Mouse (Mus musculus): ENCODE measurements around the gene Esm1.

The Esm1 gene

DNA sequence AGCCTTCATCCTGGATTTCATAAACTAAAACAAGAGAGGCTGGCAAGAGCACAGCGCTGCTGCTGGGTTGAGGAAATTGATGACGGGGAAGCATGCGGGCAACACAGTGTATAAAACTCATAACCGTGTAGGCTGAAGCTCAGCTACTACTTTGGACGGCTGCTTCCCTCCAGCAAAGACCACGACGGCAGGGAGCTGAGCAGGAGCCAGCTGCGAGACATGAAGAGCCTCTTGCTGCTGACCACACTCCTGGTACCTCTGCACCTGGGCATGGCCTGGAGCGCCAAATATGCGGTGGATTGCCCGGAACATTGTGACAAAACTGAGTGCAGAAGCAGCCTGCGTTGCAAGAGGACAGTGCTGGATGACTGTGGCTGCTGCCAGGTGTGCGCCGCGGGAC lies at the start of gene Esm1:
Gene Esm1, plus strand, starts transcription at position 36 of the 400 bp plus-strand sequence.
- DNase-seq (ENCODE audit: low spot score), result no peak

DNA sequence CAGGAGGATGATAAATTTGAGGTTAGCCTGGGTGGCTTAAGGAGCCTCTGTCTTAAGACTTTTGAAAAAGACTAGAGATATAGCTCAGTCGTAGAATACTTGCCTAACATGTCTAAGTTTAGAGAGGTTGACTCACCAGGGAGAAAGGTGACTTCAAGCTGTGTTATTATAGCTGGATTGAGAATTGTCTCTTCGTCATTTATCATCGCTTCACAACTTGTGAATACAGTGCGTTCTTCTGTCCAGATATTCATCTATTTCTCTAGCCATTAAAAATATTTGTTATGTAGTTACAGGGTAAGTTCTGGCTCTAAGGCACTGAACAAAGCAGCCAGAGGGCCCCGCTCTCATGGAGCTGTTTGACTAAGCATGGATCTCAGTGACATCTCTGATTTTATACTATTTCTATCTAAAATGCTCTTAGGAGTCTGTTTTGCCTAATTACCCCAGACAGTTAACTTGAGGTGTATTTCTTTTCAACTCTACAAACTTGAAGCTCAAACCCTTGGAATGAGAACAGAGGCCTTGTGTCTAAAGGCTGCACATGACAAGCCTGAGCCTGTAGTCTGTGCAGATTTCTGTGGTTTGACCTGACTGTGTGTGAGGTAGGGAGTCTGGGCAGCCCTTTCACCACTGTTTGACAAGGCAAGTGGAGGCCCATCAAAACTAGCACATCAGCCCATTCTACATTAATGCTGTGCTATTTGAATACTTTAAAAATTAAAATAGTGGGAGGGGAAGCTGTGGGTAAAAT lies 45.0 kb upstream of the Esm1 start:
- no peak for DNase-seq (ENCODE audit: low spot score)

DNA sequence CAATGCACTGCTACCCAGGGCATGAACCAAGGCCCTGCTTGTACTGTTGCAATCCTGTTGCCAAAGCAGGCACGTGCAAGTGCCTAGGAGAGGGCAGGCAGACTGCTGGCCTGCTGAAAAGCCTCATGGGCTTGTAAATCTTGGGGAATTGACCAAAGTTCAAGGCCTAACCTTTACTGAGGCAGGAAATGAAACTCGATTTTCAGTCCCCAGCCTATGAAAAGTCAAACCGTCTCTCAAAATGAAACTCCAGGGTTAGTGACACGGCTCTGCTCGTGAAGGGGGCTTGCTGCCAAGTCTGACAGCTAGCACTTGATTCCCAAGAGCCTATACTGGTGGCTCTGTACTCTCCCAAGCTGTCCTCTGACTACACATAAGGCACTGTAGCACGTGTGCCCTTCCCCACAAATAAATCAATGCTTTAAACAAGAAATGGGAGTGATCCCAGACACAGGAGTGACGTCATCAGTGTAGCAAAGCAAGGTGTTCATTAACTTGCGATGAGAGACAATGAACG lies 41.4 kb upstream of the Esm1 start:
- DNase-seq (ENCODE audit: low spot score), result no peak

DNA sequence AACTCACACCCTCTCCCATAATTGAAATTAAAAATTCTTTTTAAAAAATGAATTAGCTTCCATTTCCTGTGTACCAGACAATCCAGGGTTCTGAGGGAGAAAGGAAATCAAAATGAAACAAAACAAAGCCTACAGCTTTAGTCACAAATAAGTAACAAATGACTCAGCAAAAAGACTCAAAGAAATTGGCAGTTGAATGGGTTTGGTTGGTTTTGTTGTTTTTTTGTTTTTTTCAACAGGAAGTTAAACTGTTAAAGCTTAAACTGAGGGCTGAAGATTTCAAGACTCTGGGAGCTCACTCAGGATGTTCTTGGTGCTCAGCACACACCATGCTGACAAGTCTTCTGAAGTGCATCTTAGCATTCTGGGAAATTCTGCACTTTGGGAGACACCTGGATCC lies 39.2 kb upstream of the Esm1 start:
- no peak for DNase-seq (ENCODE audit: low spot score)

DNA sequence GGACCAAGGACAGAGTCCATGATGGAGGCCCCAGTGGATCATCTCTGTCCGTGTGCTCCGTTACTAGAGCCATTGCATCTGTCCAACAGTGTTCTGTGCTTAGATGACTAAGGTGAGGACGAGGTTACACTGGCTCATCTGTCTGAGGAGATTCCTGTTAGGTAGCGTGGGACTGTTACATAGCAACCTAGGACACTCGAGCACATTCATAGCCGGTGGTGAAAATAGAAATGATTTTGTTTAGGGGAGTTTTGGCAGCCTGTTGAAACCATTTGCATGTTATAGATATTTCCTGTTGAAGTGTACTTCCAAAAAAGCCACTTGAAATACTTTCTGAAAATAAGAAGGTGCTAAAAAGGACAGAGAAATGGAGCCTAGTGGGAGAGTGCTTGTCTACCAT lies 35.3 kb upstream of the Esm1 start:
- no peak for DNase-seq (ENCODE audit: low spot score)

DNA sequence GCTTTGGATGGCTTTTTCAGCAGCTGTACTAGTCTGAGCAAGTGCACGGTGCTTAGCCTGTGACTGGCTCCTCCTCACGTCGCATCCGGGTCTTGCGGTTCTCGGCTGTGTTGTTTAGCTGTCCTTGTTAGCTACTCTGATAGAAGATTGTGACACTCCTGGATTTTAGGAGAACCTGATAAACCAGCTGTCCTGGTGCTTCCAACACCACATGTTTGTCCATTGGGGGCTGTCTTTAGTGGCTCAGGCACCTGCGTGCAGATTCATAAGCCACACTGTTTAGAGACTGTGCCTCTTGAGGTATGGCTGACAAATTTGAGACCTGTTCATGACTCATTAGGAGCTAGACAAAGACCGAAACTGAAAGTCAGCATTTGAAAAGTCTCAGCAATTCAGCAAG lies 26.1 kb upstream of the Esm1 start:
- no peak for DNase-seq (ENCODE audit: low spot score)

DNA sequence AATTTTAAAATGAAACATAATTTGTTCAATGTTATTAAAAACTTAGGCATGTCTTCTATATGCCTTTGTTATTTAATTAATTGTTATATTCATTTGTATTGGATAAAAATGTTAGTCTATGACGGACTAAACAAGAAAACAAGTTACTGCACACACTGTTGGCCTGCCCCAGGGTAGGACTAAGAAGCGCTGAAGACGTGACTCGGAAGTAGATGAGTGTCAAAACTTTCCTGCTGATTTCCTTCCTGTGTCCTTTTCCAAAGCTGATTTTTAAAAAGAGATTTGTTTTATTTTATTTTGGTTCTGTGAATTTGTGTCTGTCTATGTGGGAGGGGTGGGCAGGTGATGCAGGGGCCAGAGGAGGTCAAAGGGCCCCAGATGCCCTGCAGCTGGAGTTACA lies 25.7 kb upstream of the Esm1 start:
- no peak for DNase-seq (ENCODE audit: low spot score)

DNA sequence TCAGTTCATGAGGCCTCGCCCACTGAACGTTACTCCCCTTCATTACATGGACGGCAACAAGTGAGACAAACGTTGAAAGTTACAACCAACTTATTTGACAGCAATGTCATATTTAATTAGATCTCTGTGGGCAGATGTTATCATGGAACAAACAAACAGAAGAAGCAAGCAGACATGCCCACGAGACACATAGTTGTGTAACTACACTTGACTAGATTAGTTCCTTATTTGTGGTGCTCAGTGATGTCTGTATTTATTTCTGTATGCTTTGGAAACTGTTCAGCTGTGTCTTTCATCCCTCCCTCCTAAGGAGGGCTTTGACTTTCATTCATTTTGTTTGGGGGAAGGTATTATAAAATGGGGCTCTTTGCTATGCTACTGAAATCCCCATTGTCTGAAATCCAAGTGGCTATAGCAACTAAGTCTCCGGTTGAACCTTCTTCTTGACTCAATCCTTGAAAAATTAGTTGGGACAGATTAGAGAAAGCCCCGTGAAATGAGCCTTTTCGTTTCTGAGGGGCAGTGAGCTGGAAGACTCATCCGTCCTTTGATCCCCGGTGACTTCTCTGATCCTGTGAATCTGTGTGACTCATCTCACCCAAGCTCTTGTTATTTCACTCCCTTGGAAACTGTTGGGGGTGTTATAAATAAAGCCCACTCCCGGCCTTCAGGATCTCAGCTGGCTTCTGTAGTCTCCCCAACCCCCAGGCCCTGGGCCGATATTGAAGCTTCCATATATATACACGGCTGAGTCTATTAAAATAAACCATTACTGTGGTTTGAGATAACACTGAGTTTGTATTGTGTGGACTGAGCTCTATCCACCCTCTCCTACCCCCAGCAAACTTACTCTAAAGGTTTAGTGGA lies 12.4 kb upstream of the Esm1 start:
- DNase-seq (ENCODE audit: low spot score), result no peak

DNA sequence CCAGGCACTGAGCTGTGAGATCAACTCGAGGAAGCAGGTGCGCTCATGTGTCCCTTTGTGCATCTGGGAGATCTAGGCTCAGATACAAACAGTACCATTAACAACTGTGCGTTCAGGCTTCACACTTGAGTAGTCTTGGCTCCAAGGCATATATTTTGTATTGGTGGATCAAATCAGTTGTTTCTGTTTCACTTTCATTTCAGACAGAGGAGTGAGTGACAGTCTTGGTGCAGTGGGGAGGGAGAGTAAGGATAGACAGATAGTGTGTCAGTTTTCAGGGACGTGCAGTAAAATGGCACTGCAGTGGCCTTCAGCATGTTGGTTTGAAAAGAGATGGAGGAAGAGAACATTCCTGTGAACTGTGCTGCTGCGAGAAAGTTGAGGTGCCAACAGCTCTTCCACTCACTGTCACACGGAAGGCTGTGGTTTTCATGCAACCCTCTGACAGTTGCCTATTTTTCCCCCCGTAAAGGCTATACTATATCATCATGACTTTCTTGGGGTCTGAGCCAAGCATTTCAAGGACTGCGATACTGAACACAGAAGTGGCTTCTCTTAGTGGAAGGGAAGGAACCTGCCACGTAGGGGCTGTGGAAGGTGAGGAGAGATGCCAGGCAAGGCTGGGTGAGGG lies 11.5 kb upstream of the Esm1 start:
- no peak for DNase-seq (ENCODE audit: low spot score)

DNA sequence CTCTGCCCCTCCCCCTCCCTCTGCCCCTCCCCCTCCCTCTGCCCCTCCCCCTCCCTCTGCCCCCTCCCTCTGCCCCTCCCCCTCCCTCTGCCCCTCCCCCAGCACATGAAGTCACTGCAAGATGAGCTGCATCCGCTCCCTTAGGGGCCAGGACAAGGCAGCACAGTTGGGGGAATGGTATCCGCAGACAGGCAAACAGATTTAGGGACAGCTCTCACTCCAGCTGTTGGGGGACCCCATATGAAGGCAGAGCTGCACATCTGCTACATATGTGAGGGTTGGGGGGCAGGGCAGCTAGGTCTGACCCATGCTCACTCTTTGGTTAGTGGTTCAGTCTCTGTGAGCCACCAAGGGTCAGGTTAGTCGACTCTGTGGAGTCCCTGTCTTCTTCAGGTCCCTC lies 10.1 kb upstream of the Esm1 start:
- DNase-seq (ENCODE audit: low spot score), result no peak

DNA sequence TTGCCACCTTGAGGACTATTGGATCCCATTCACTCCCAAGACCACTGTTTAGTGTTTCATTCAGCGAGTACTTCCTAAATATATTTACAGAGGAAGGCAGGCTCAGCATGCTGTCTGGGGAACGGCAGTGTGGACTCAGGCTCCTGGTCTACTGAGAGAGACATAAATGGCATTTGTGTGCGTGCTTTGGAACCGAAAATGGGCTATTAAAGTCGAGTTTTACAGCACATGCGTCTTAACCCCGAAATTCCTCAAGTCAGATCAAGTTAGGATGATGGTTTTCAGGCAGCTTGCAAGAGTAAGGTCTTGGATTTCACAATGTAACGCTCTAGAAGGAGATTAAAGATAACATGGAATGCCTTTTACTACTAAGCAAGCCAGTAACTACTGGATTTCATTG lies 8.7 kb upstream of the Esm1 start:
- DNase-seq (ENCODE audit: low spot score), result no peak

DNA sequence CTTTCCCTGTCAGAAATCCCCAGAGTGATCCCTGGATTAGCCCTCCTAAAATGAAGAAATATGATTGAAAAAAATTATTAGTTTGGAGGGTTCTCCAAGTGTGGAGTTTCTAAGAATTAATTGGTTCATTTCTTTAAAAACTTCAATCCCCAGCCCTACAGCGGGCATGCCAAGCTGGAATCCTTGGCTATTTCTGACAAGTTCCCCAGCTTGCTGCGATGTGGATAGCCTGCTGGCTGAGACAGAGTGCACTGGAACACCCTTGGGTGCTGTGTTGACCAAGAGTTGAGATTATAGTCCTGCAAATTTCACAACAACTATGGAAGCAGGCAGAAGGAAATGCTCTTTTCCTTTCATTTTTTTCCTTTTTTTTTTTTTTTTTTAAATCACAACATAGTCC lies 7.8 kb upstream of the Esm1 start:
- DNase-seq (ENCODE audit: low spot score), result no peak

DNA sequence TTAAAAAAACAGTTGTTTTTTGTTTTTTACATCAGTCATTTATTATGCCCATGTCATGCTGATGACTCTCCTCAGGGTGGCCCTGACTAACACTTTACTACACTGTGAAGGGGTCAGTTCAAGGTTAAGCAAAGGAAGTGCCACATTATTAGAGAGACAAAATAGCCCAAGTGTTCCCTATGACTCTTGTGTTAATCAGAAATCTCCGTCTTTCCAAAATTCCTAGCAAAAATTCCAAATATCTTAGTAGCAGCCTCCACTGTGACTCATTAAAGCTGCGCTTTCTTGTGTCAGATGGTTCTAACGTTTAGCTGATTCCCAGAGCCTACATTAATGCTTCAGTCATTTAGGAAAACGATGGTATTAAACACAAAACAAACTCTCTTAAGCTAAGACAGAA lies 7.3 kb upstream of the Esm1 start:
- no peak for DNase-seq (ENCODE audit: low spot score)

DNA sequence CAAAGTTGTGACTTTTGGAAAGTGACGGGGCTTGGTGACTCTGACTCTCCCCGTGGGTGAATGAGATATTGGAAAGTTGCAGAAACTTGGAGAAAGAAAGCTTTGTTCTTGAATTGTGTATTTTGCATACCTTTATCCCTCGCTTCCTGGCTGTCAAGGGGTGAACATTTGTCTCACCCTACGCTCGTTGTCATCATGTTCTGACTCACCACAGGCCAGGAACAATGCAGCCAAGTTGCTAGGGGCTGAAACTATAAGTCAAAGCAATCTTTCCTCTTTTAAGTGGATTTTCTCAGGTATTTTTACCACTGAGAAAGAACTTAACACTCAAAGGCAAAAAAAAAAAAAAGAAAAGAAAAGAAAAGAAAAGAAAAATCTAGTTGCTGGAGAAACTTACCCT lies 6.3 kb upstream of the Esm1 start:
- DNase-seq (ENCODE audit: low spot score), result no peak

DNA sequence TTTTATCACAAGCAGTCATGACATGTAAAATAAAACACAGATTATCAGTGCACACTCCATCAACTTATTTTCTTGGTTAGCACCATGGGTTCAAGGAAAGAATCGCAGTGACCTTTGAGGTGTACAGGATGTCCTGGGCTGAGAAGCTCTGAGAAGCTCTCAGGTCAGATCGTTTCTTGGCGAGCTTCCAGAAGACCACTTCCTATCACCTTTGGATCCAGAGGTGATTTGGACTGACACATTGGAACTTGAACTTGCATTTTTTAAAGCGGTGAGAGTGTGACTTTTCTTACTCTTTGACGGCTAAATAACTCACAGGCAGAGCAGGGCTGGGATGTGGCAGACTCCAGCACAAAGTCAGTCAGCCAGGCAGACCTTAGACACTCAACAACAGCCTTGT lies 4.1 kb upstream of the Esm1 start:
- DNase-seq (ENCODE audit: low spot score), result no peak

DNA sequence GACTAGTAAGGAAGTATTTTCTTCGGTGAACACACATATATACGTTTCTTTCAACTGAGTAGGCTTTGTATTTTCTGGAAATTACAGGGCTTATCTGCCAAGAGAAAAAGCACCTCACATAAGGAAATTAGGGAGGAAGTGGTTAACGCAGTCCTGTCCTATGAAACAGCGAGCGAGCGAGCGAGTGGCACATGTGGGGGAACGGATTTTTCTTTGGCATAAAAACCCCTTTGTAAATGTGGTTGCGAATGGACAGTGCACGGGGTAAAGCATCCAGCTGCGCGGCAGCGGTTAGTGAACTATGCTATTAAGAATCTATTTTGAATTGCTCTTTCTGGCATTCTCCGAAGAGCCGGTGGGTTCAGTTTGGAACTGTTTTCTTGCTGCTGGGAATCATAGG lies 1.9 kb downstream of the Esm1 start:
- DNase-seq (ENCODE audit: low spot score), result no peak

DNA sequence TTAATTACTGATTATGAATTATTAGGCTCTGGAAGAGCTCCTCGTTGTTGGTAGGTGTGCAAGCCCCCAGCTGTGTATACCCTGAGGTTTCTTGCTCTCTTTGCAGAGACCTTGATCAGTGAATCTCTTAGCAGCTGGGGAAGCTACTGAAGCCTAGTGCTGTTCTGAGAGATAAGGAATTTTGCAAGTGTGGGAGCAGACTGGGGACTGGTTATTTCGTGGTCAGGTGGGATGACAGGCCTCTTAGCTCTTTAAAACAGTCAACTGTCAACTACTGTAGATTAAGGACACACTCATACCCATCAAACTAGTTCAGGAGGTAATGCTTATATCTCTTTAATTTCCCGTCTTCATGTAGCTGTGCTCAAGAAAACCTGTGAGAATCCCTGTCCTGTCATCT lies 2.9 kb downstream of the Esm1 start:
- no peak for DNase-seq (ENCODE audit: low spot score)

DNA sequence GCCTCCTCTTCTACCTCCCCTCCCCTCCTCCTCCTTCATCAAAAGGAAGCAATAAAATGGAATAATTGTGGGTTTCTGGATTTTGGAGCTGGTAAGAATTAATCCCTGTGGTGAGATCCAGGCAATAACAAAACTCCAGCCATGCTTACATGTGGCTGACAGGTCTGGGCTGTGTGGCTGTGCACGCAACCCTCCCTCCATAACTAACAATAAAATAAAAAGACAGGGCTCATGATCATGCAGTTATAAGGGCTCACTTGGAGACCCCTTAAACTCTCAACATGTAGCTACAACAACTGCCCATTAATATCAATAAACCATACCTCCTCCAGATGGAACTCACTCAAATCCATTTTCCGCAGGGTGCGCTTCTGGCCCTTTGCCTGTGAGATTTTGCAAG lies 4.4 kb downstream of the Esm1 start:
- no peak for DNase-seq (ENCODE audit: low spot score)

DNA sequence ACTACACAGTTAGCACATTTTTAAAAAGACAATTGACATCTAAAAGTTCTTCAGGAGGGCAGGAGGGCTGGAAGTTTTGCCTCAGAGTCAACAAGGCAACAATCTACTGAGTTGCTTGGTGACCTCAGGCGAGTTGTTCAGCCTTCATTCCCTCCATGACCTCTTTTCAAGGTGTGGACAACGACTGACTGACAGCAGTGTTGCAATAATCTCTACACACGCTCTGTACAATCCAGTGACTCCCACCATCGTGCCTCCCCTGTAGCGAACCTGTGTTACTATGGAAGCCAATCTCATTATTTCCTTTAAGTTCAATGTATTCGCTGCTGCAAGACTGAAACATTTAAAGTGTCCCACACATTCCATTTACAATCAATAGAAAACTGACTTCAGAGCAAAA lies 12.4 kb downstream of the Esm1 start:
- DNase-seq (ENCODE audit: low spot score), result no peak

DNA sequence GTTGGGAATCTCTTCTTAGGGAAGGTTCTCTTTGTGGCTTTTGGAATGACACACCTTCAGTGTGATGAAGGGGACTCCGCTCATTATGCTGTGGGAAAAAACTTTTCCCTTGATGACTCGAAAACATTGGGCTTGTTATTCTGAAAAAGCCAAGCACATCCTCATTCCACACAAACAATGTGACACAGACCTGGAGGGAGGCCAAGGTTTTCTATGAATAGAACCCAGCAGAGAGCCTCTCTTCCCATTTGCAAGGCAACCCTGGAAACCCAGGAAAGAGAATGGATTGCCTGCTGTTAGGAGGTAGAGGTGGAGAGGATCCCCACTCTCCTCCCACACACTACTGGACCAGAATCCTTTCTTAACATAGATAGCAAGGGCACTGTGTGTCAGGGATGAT lies 14.6 kb downstream of the Esm1 start:
- DNase-seq (ENCODE audit: low spot score), result no peak

DNA sequence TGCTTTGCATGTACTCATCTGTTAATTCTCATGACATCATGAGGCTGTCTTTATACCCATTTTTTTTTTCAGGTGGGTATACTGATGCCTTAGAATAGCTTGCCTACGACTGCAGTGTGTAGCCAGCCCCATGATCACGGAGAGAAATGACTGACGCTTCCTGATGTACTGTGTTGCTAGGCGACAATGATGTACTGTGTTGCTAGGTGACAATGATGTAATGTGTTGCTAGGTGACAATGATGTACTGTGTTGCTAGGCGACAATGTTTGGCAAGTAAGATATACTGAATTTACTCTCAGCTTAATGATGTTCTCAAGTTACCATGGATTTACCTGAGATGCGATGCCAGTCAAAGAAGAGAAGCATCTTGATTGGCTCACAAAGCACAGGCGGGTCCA lies 16.4 kb downstream of the Esm1 start, which contains the start of gene Gzmk:
Gene Gzmk, minus strand, starts transcription at position 98 of the 400 bp plus-strand sequence.
- no peak for DNase-seq (ENCODE audit: low spot score)

DNA sequence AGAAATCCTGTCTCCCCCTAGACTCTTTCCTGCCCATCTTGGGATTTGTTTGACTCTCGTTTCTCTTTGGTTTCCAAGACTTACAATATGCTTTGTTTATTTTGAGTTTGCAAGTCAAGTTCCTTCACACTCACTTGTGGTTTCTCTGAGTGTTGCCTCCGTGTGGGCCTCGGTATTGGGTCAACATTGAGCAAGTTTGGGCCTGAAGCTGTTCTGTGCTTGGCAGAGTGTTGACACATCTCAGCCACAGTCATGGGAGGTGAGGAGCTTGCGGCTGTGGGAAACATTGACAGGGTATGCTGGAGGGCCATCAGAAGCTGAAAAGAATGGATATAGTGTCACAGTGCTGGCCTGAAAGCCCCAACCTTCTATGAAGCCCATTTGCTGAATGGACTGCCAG lies 17.6 kb downstream of the Esm1 start:
- no peak for DNase-seq (ENCODE audit: low spot score)

Data from spleen, adult 12 weeks (tissue).